Mouse (Mus musculus): ENCODE measurements around the gene Acap2. TPM values are rescaled to one million over a fixed set of nuclear protein-coding genes. Genes with fewer than 3 reads are reported as not detected.
A peak's percentile ranks its signal among the peaks of the same experiment; 100 is the strongest.

Acap2 gene
- total RNA-seq, 2 experiments from 2014 or later = 32.0 to 37.3 TPM

DNA sequence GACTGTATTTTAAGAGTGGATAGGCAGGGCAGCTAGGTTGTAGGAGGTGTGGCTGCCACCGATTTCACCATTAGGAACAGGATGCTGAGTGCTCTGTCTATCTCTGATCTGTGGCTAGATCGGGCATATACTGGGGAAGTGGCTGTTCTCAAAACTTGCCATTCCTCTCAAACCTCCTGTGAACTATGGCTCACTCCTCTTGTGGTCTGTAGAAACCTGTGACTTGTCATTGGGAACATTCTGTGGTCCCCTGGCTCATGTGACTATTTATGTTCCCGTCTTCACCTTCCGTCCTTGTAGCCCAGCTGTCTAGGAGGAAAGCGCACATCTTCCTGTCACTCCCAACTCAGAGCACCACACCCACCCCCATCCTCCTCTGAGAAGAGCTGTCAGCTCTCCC, 8.9 kb upstream of the Acap2 start:
- no peak for DNase-seq (ENCODE audit: low spot score in 2 of 2)

DNA sequence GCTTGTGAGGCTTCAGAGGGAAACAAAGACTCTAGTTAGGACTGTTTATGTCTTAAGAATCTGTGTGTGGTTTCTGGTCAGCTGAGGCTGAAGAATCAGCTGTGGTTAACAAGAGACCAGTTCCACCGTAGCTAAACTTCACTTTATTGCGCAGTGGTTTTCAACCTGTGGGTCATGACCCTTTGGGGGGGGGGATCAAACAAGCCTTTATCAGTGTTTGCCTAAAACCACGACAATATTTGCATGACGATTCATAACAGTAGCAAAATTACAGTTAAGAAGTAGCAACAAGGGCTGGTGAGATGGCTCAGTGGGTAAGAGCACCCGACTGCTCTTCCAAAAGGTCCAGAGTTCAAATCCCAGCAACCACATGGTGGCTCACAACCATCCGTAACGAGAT, 4.7 kb upstream of the Acap2 start:
- no peak for DNase-seq (ENCODE audit: low spot score in 2 of 2)

DNA sequence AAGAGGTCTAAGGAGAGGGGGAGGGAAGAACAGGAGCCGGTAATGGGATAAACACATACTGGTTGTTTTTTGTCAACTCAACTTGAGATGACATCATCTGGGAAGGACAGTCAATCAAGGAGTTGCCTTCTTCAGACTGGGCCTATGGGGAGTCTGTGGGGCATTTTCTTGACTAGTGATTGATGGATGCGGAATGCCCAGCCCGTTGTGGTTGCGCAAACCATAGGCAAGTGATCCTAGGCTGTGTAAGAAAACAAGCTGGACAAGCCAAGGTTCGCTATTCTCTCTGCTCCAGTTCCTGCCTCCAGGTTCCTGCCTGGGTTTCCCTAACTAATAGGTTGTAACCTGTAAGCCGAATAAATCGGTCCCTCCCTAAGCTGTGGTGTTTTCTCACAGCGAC, 4.1 kb upstream of the Acap2 start:
- peak in 1 of 2 experiments; percentile 1 for DNase-seq (ENCODE audit: low spot score in 2 of 2)

GRCm38 (mm10) chr16:31204216-31204615, 3.2 kb upstream of the Acap2 start:
- DNase-seq (ENCODE audit: low spot score in 2 of 2) = no peak

DNA sequence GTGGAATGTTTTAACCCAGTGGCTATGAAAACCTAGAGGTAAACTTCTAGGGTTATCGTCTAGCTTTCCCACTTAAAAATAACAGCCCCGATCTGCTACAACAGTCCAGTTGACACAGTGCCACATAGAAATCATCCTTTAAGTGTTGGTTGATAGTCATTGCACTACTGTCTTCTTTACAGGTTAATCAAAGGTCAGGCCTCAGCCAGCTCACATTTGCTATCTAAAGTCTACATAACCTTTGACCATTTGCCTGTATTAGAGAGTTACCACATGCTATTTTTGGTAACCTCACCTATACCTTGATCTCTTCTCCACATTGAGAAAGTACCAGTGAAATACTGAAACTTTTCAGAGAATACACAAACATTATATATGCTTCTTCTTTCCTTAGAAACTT, 659 bp upstream of the Acap2 start:
- DNase-seq (ENCODE audit: low spot score in 2 of 2) = peak in 1 of 2 experiments; percentile 1

- DNase-seq (ENCODE audit: low spot score in 2 of 2) = peak; percentile 61 to 63
Measured at GRCm38 (mm10) chr16:31199926-31200789, 887 bp downstream of the Acap2 start.

DNA sequence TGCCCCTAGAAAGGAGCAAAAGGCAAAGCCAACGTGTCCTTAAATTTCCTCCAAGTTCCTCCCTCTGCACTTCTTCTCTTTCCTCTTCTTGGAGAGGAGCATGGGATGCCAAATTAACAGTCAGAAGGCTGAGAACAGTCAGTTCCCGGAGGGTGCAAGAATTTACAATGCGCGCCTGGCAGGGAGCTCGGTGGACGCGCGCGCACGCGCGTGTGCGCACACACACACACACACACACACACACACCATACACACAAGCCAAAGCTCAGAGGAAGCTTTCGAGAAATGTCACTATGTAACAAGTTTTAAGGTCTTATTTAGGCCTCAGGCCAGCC, 1.5 kb downstream of the Acap2 start:
- DNase-seq (ENCODE audit: low spot score in 2 of 2) = no peak

GRCm38 (mm10) chr16:31196971-31197370, 4.1 kb downstream of the Acap2 start:
- no peak for DNase-seq (ENCODE audit: low spot score in 2 of 2)

GRCm38 (mm10) chr16:31192526-31192925, 8.5 kb downstream of the Acap2 start:
- peak in 1 of 2 experiments; percentile 38 for DNase-seq (ENCODE audit: low spot score in 2 of 2)

DNA sequence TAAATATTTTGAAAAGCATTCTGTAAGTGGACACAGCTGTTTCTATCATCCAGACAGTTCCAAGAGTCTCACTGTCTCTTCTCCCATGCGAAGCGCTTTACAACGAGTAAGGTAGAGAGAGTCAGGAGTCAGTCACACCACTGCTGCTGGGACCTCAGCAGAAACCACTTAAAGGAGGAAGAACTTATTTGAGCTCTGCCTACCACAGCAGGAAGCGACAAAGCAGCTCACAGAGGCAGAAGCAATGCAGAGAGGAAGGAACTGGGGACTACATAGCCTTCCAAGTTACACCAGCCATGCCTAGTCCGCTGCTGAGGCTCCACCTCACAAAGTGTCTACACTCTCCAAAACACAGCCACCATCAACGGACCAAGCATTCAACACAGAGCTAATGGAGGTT, 9.2 kb downstream of the Acap2 start:
- DNase-seq (ENCODE audit: low spot score in 2 of 2) = no peak

DNA sequence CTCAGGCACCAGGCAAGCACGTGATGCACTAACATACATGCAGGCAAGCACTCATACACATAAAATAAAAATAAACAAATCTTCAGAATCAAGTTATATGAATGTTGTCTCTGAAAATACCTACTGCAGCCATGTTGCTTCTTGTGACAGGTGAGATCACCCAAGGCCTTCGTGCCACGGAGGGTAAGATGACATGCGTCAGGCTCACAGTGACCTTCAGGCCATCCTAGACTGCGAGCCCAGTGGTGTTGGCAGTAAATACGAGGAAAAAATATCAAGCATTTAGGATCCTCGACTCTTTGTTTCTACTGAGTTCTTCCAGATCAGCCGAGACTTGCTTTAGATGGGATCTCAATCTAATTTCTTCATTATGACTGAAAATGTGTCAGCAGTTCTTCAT, 10.6 kb downstream of the Acap2 start:
- DNase-seq (ENCODE audit: low spot score in 2 of 2) = no peak

DNA sequence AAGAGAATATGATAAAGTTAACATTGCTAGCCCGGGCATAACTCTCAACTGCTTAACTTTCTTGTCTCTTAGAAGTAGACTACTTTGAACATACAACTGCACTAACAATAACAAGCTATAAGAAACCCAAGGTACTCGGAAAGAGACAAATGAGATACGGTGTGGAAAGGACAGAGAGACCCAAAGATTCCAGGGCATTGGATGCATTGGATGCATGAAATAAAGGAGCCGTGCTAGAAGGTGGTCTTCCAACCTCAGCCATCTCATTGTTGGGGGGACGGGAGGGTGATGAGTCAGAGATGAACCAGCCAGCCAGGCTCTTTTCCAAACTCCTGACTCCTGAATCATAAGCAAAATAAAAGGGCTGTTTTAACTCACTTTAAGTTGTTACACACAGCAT, 11.8 kb downstream of the Acap2 start:
- DNase-seq (ENCODE audit: low spot score in 2 of 2) = no peak

DNA sequence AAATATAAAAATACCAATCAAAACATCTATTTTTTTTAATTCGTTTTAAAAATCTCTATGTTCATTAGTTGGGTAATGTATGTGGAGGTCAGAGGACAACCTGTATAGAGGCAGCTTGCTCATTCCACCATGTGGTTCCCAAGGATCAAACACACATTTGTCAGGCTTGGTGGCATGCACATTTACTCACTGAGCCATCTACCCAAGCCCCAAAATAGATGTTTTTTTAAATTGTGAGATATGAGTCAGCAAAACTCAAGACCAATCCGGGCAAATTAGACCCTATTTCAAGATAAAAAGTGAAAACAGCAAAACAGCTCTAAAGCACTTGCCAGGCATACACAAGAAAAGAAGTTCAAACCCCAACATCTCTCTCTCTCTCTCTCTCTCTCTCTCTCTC, 12.2 kb downstream of the Acap2 start:
- DNase-seq (ENCODE audit: low spot score in 2 of 2) = no peak

- DNase-seq (ENCODE audit: low spot score in 2 of 2) = no peak
Measured at GRCm38 (mm10) chr16:31188270-31188669, 12.8 kb downstream of the Acap2 start.

DNA sequence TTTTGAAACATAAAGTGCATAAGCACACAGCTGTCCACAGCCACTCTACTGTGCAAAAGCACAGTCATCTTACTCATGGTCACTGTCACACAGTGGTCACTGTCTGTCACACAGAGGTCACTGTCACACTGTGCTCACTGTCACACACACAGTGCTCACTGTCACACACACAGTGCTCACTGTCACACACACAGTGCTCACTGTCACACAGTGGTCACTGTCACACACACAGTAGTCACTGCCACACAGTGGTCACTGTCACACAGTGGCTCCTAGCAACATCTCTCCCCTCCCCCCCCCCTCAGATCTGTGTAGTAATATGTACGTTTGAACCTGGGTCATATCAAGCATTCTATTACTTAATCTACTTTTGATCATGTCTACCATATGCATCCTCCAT, 13.9 kb downstream of the Acap2 start:
- DNase-seq (ENCODE audit: low spot score in 2 of 2) = no peak

GRCm38 (mm10) chr16:31185757-31186156, 15.3 kb downstream of the Acap2 start:
- no peak for DNase-seq (ENCODE audit: low spot score in 2 of 2)

- no peak for DNase-seq (ENCODE audit: low spot score in 2 of 2)
Measured at GRCm38 (mm10) chr16:31184727-31185126, 16.3 kb downstream of the Acap2 start.

- DNase-seq (ENCODE audit: low spot score in 2 of 2) = no peak
Measured at GRCm38 (mm10) chr16:31182576-31182975, 18.5 kb downstream of the Acap2 start.

- no peak for DNase-seq (ENCODE audit: low spot score in 2 of 2)
Measured at GRCm38 (mm10) chr16:31180843-31181242, 20.2 kb downstream of the Acap2 start.

GRCm38 (mm10) chr16:31179384-31179783, 21.7 kb downstream of the Acap2 start:
- no peak for DNase-seq (ENCODE audit: low spot score in 2 of 2)

DNA sequence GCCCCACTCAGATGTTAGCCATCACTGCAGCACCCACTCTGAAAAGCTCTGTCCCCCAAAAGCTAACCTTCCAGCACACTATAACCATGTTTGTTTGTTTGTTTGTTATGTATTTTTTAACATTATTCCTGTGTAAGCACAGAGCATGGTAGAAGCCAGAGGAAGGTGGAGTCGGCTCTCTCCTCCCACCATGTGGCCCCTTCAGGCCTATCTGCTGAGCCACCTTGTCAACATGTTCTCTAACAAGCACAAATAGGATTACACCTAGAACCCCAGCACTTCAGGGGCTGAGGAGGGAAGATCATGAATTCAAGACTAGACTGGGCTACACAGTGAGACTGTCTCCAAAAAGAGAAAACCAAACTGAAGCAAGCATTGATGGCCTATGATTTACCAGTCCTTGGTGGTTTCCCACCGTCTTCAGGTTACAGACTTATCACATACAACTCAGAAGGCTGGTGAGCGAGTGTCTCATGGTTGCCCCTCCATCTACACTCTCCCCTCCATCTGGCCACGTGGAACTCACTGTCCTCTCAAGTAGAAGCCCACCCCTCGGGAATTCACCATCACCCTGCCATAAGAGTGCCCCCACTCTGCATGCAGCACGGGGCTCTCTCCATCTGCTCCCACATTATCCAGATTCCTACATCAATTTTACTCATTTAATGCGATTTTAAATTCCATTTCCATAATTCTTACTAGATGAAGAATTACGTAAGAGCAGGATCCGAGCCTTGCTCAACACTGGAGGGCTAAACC, 26.0 kb downstream of the Acap2 start:
- DNase-seq (ENCODE audit: low spot score in 2 of 2) = no peak

GRCm38 (mm10) chr16:31172229-31172628, 28.8 kb downstream of the Acap2 start:
- DNase-seq (ENCODE audit: low spot score in 2 of 2) = no peak

- DNase-seq (ENCODE audit: low spot score in 2 of 2) = no peak
Measured at GRCm38 (mm10) chr16:31171418-31171817, 29.6 kb downstream of the Acap2 start.
